ENCODE assay signal across 18 mouse cellular contexts in the genomic region with DNA sequence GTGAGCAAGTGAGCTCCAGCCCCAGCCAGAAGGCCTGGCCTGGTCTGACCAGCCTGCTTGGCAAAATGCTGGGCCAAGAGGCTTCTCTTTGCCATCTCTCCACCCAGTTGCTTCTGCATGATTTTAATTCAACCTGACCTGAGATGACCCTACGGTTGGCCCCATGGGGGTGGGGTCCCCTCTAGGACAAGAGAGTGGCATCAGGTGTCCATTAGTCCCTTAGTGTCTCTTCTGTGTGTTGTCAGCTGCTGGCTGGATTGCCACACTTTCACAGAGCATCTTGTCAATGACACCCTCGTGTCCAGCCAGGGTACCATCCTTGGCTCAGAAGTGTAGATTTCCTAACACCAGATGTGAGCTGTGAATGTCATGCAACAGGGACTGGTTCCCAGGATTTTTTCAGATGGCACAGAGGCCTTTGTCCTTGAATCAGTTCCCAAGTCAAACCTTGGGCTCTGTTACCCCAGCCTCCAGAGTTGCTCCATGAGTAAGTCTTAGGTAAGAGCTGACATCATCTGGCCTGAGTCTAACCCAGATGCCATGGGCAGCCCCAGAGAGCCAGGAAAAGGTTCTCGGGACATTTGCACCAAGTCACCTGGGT.
DNase-seq lines count a peak whose midpoint lies in the region; ATAC-seq lines count a peak whose summit lies in the region.
"Had no signal": no experiment of that assay in that cellular context is flagged by ENCODE, and none has a peak within 500 bp of the region (broad histone marks: within the 10 kb centered on the region; RNA-seq: fewer than 3 reads in every experiment).

No protein-coding gene starts in this region.

- intact Hi-C loops in heart, postnatal 25 days (cut with DNase I) = no loop called here

- peak; percentile 22 for DNase-seq in heart, postnatal 25 days (ENCODE audit: low spot score)
- DNase-seq in adipocyte (ENCODE audit: low spot score) = peak; percentile 99
- DNase-seq in adrenal gland, postnatal 10 days = peak; percentile 73
- DNase-seq in gastrocnemius, postnatal 10 days = peak; percentile 50
- no peak for DNase-seq in lung, postnatal 25 days (ENCODE audit: low spot score)
- DNase-seq in urinary bladder, adult 18-20 months (ENCODE audit: low spot score in 2 of 2) = no peak
- no peak for DNase-seq in Muller cell, postnatal 12 days (ENCODE audit: inconsistent ontology term)
- DNase-seq: kidney, adult 8-10 months; kidney, postnatal 4 days; lung, postnatal 10 days; thymus, postnatal 25 days had no signal

- peaks cover 2% of the 10 kb centered on the region for H3K4me1 ChIP-seq in heart, embryonic 12.5 days (replicated peaks)
- H3K4me1 ChIP-seq: forebrain, embryonic 13.5 days; neural tube, embryonic 13.5 days; stomach, embryonic 15.5 days had no signal

- WGBS in heart, embryonic 12.5 days = 69% methylated on average over 3 of the region's 3 CpGs

- H3K4me2 ChIP-seq in heart, embryonic 12.5 days = no peak overlapping the region
- H3K4me2 ChIP-seq: forebrain, embryonic 13.5 days; neural tube, embryonic 13.5 days; stomach, embryonic 15.5 days had no signal

- no peak overlapping the region for H3K4me3 ChIP-seq in heart, embryonic 12.5 days
- H3K4me3 ChIP-seq: forebrain, embryonic 13.5 days; neural tube, embryonic 13.5 days; stomach, embryonic 15.5 days had no signal

- no peak for ATAC-seq in heart, embryonic 12.5 days (ENCODE audit: insufficient number of reproducible peaks, low FRiP score)
- ATAC-seq: activated CD4-positive, CD25-positive, alpha-beta regulatory T cell, adult 4 months; forebrain, embryonic 13.5 days; hindbrain, embryonic 16.5 days had no signal

- H3K27me3 ChIP-seq in heart, embryonic 12.5 days (replicated peaks) = no peaks in the 10 kb centered on the region
- H3K27me3 ChIP-seq: forebrain, embryonic 13.5 days; neural tube, embryonic 13.5 days; stomach, embryonic 15.5 days had no signal

- H3K27ac ChIP-seq in heart, embryonic 12.5 days (ENCODE audit: poor library complexity, severe bottlenecking) = no peak overlapping the region
- H3K27ac ChIP-seq: forebrain, embryonic 13.5 days; liver, embryonic 14.5 days; neural tube, embryonic 13.5 days; stomach, embryonic 15.5 days had no signal

- no peaks in the 10 kb centered on the region for H3K9me3 ChIP-seq in heart, embryonic 12.5 days (replicated peaks)
- H3K9me3 ChIP-seq: forebrain, embryonic 13.5 days; neural tube, embryonic 13.5 days; stomach, embryonic 15.5 days had no signal

- H3K9ac ChIP-seq in heart, embryonic 12.5 days = no peak overlapping the region
- H3K9ac ChIP-seq: forebrain, embryonic 13.5 days; liver, embryonic 14.5 days; neural tube, embryonic 13.5 days; stomach, embryonic 15.5 days had no signal

- H3K36me3 ChIP-seq in heart, embryonic 12.5 days = no peaks in the 10 kb centered on the region
- H3K36me3 ChIP-seq: neural tube, embryonic 13.5 days; stomach, embryonic 15.5 days had no signal

Comparison
In these comparisons a context has a peak if more than half of its experiments do, and no peak if none do; other contexts are left out.
1. DNase-seq: peak in heart, postnatal 25 days (single experiment), adipocyte (single experiment), adrenal gland, postnatal 10 days (single experiment) and gastrocnemius, postnatal 10 days (single experiment); none in lung, postnatal 25 days (single experiment), urinary bladder, adult 18-20 months (0 of 2) and Muller cell, postnatal 12 days (single experiment).